Mouse (Mus musculus) layer of hippocampus, adult 2 months (tissue): ENCODE results near the gene Zgpat. TPM values are rescaled to one million over a fixed set of nuclear protein-coding genes. Genes with fewer than 3 reads are reported as not detected.

ENCODE experiments used
- DNase-seq, 2 experiments: peaks; one replicate each; pipeline ENCODE4 v3.0.0; 2022; ENCODE audit warnings: low spot score in 2 of 2
- H3K27ac ChIP-seq: fragments of 200-600 bp; 2 replicates; pipeline ENCODE4 v1.8.1; 2022
- H3K4me3 ChIP-seq: fragments of 200-600 bp; 2 replicates; pipeline ENCODE4 v1.8.1; 2022; ENCODE audit warnings: mild to moderate bottlenecking
- CTCF ChIP-seq: fragments of 200-600 bp; conservative IDR thresholded peaks from 2 replicates; pipeline ENCODE4 v1.8.1; 2022; ENCODE audit warnings: antibody characterized with exemption, mild to moderate bottlenecking, moderate library complexity
- total RNA-seq, 2 experiments: library from RNA; stranded (reverse); gene quantifications; 2 replicates each; pipeline ENCODE4 v1.2.3; 2021

The Zgpat gene
- total RNA-seq, 2 experiments from 2014 or later, result 78.3 to 80.7 TPM

GRCm38 (mm10) chr2:181420903-181421638 lies 56.3 kb downstream of the Zgpat start:
- H3K27ac ChIP-seq, result peak overlapping the region; percentile 19; the same call in 1 of the 2 replicates
- no peak for DNase-seq
- no peak for TF ChIP-seq CTCF
- no peak overlapping the region for H3K4me3 ChIP-seq

GRCm38 (mm10) chr2:181423834-181424233 lies 59.1 kb downstream of the Zgpat start:
- TF ChIP-seq CTCF, result no peak
- DNase-seq, result no peak
- Histone ChIP-seq H3K27ac (no peak overlapping the region), H3K4me3 (no peak overlapping the region)

Other genes with a start within 250 kb of the Zgpat start
- 100 to 1,000 TPM; 327 to 335 TPM for gene Kcnq2, start 229.6 kb upstream of the Zgpat start, total RNA-seq
- gene Eef1a2, start 207.9 kb upstream of the Zgpat start, total RNA-seq, result 1,000 to 10,000 TPM; 1,145 to 1,175 TPM
- gene Ppdpf, start 177.7 kb upstream of the Zgpat start, total RNA-seq, result 10 to 100 TPM; 85.4 to 90.2 TPM
- gene Ptk6, start 162.1 kb upstream of the Zgpat start, total RNA-seq, result under 1 TPM in 1 of 2 experiments, not detected in 1; 0.10 TPM
- under 1 TPM; 0.12 to 0.41 TPM for gene Srms, start 151.7 kb upstream of the Zgpat start, total RNA-seq
- not detected for gene Fndc11, start 144.9 kb upstream of the Zgpat start, total RNA-seq
- gene Helz2, start 122.9 kb upstream of the Zgpat start, total RNA-seq, result 1 to 10 TPM; 2.5 to 2.9 TPM
- 10 to 100 TPM; 18.8 to 23.5 TPM for gene Gmeb2, start 76.9 kb upstream of the Zgpat start, total RNA-seq
- 100 to 1,000 TPM; 527 to 593 TPM for gene Stmn3, start 50.4 kb upstream of the Zgpat start, total RNA-seq
- gene Rtel1, start 45.2 kb upstream of the Zgpat start, total RNA-seq, result 10 to 100 TPM; 37.1 to 40.7 TPM
- 10 to 100 TPM; 43.2 to 50.1 TPM for gene Arfrp1, start 476 bp downstream of the Zgpat start, total RNA-seq
- 10 to 100 TPM; 35.2 to 49.5 TPM for gene Lime1, start 15.2 kb downstream of the Zgpat start, total RNA-seq
- 1 to 10 TPM; 5.8 to 8.3 TPM for gene Zbtb46, start 94.5 kb downstream of the Zgpat start, total RNA-seq
- not detected for gene Abhd16b, start 128.3 kb downstream of the Zgpat start, total RNA-seq
- 10 to 100 TPM; 74.7 to 75.2 TPM for gene Tpd52l2, start 132.2 kb downstream of the Zgpat start, total RNA-seq
- 100 to 1,000 TPM; 259 to 279 TPM for gene Dnajc5, start 155.6 kb downstream of the Zgpat start, total RNA-seq
- 10 to 100 TPM; 68.2 to 73.8 TPM for gene Uckl1, start 220.0 kb downstream of the Zgpat start, total RNA-seq
- gene Prpf6, start 226.9 kb downstream of the Zgpat start, total RNA-seq, result 10 to 100 TPM; 57.2 to 57.3 TPM
- gene Zfp512b, start 227.9 kb downstream of the Zgpat start, total RNA-seq, result 100 to 1,000 TPM; 102 to 103 TPM
- 10 to 100 TPM; 11.9 to 12.2 TPM for gene Samd10, start 234.3 kb downstream of the Zgpat start, total RNA-seq